Mouse (Mus musculus) heart, adult 11 months (tissue): ENCODE data around the gene Cilp2.

Experiments
- DNase-seq: peaks from one replicate; pipeline ENCODE4 v3.0.0; 2022

The Cilp2 gene

DNA sequence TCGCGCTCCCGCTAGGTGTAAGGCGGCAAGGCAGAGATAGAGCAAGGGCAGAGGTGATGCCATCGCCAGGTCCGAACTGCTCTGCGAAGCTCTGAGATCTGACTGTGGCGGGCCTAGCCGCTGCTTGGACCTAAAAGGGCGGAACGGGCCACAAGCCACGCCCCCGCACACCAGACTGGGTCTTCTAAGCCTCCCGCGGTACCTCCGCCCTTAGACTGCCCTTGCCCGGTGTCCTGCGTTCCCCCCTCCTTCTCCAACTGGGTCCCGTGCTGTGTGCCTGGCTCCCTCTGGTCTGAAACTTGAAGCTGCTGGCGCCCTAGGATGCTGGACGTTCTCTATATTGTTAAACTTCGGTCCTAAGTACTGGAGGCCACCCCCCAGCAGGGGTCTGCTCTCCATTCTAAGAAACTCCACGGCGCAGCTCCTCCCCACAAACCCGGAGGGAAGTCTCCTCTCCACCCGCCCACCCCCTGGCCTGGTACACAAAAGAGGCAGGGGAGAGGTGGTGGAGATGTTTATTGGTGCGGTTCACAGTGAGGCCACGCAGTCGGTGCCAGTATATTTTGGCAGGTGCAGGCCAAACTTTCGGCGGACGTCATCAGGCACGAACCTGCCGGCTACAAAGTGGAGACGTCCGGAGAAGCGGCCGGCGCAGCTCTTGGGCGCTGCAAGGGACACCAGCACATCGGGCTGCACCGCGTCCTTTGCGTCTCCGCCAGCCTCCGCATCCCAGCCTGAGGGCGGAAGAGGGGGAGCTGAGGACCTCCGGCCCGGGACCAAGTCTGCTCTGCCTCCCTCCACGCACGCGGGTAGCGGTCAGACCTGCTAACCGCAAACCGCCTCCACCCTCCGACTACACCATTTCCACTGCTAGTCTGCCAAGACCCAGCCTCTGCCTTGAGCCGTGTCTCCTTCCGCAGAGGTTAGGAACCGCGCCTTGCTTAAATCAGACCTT, at the start of gene Cilp2:
Gene Cilp2 (minus strand): TSS at position 399 of the 955 bp plus-strand sequence.
- DNase-seq = peak; percentile 95

GRCm38 (mm10) chr8:69936050-69936794, 48.7 kb upstream of the Cilp2 start:
- DNase-seq = peak; percentile 96

- DNase-seq = no peak
Measured at GRCm38 (mm10) chr8:69935431-69935830, 47.9 kb upstream of the Cilp2 start.

DNA sequence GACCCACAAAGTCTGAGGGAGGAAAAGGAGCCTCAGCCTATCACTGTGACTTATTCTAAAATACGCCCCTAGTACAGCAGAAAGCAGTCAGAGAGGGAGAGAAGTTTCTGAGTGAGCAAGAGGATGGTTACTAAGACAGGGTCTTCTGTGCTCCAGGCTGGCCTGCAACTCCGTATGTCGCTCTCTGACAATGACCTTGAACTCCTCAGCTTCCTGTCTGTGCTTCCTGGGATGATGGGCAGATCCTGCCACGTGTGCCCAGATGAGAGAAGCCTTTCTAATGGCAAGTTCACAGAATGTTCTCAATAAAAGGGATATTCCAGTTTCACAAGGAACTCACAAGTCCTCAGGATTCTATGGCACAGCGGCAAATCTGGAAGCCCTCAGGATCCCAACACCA, 47.1 kb upstream of the Cilp2 start:
- DNase-seq = no peak

DNA sequence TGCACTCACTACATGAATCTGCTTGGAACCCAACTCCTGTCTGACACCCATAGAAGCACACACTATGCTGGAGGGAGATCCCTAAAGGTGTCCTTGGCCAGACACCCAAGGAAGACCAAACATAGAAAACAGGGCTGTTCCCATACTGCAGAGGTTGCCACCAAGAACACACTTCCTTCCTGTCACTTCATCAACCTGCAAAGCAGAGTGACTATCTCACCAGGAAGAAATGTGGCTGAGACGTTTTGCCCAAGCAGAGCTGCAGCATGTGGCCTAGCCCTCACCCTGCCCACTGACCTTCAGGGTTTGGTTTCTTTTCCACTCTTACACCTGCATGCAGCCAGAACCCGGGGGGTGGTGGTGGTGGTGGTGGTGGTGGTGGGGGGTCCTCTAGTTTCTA, 46.3 kb upstream of the Cilp2 start:
- no peak for DNase-seq

DNA sequence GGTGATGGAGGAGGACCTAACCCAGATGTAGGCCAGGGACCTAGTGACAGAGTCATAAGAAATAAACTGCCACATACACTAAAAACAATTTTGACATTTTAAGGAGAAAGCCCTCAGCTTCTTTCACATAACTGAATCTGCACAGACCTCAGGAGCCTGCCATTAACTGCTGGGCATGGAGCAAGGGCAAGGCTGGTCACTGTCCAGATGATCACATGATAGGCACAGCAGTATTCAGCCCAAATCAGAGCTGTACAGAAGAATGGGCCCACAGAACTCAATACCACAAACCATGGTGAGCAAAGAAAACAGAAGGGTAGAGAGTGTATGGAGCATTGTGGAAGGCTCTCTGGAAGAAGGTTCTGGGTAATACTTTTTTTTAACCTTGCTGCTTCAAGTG, 39.4 kb upstream of the Cilp2 start:
- no peak for DNase-seq

DNA sequence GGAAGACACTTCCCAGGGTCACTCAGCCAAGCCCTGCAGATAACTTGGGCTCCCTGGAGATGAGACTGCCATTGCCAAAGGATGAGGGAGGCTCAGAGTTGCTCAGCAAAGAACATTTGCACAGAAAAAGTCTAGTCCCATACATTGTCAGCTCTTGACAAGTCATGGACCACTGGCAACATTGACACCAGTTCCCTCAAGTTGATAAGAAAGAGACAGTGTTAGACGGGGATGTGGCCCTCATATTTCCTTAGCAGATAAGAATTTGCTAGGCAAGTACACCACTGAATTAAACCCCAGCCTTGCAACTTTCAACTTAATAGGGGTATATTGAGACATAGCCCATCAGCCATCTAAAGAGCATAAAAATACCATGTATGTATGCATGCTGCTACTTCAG, 36.5 kb upstream of the Cilp2 start:
- no peak for DNase-seq

DNA sequence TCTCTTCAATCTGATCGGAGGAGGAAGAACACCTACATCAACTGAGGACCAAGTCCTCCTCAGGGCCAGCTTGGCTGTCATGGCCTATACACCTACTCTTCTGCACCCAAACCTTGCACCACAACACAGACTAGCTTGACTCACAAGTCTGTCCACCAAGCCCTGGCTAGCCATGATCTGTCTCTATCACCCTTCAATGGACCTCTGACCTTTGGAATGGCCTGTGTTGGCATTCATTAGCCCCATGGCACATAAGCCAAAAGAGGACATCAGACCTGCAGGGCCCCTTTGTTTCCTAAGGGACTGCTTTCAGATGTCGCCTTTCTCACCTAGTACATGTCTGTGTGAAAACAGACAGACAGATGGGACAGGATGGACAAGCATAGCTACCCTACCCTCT, 33.7 kb upstream of the Cilp2 start:
- no peak for DNase-seq

DNA sequence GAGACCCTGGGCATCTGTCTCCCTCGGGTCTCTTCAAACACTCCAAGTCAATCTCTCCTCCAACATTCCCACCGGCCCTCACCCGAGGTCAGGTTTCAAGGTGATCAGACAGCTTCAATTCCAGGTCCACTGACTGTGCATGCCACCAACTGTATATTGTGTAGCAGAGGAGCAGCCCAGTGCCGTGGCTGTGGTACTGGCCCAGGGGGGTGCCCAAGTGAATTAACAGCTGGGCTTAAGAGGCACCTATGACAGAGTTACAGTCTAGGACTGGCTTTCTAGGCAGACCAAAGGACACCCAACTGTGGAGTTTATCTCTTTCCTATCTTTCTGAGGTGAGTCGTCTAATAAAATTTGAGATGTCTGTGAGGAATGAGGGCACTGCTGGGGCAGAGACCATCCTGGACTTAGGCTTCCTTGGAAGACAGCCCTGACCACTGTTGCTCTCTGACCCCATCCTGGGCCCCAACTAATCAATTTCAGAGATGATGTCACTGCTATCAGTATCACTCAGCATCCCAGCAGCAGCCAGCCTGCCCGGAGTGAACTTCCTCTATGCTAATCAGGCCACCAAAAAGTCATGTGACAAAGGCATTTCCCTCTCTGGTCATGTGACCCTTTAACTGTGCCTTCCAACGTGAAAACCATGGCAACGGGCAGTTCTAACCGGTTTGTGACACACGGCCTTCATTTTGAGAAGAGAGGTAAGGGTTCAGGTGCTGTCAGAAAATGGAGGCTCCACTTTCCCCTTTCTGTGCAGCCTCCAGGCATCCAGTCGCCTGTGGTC, 32.6 kb upstream of the Cilp2 start:
- peak; percentile 98 for DNase-seq

- peak; percentile 96 for DNase-seq
Measured at GRCm38 (mm10) chr8:69919010-69919409, 31.5 kb upstream of the Cilp2 start.

- DNase-seq = no peak
Measured at GRCm38 (mm10) chr8:69918506-69918905, 31.0 kb upstream of the Cilp2 start.

DNA sequence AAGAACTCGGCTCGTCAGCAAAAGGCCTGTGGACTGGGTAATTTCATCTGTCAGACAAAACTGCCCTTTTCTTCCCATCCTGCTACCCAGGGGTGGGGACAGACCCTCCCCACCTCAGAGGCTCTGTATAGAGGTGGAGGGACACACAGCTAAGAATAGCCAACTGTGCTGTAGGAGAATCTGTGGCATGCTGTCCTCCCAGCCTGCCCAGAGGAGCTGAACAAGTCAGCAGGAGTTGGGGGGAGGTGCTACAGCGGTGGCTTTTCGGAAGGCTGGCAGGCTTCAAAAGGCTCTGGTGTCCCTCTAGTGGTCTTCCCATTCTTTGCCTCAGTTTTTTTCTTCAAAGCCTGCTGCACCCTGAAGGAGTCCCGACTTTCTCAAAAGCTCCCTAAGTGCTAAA, 28.3 kb upstream of the Cilp2 start:
- no peak for DNase-seq

- DNase-seq = no peak
Measured at GRCm38 (mm10) chr8:69914526-69914925, 27.0 kb upstream of the Cilp2 start.

GRCm38 (mm10) chr8:69912478-69913074, 25.1 kb upstream of the Cilp2 start:
- no peak for DNase-seq

- DNase-seq = peak; percentile 92
Measured at GRCm38 (mm10) chr8:69911917-69912316, 24.4 kb upstream of the Cilp2 start.

- DNase-seq = no peak
Measured at GRCm38 (mm10) chr8:69907106-69907505, 19.6 kb upstream of the Cilp2 start.

DNA sequence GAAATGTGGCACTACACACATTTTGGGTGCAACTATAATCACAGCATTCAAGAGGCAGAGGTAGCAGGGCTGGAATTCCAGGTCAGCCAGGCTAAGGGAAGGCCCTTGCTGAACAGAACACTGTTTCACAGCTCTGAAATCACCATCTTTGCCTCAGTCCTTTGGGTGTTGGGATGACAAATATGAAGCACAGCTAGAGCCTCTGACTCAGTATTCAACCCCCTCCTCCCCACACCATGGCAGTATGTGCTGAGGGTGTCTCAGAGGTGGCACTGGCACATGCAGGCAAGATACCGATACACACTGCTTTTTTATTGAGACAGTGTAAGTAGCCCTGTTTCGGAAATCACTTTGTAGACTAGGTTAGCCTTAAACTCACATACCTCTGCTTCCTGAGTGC, 18.8 kb upstream of the Cilp2 start:
- DNase-seq = no peak

DNA sequence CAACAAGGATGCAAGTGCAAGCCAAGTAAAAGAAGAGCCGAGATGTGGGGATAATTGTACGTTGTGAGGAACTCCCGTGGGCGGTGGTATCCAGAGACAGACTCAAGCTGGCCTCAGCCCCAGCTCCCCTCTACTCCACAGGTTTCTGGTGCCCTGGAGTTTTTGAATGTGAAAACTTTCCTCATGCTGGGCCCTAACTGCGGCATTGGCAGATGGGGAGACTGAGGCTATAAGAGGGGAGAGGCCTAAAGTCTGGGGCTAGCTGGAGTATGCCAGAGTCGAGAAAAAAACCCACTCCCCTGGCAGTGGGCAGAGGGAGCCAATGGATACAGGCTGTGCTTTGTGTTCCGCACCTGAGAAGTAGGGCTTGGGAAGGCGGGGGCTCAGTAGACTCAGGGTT, 16.6 kb upstream of the Cilp2 start:
- no peak for DNase-seq

GRCm38 (mm10) chr8:69903063-69903542, 15.6 kb upstream of the Cilp2 start:
- DNase-seq = peak; percentile 100

DNA sequence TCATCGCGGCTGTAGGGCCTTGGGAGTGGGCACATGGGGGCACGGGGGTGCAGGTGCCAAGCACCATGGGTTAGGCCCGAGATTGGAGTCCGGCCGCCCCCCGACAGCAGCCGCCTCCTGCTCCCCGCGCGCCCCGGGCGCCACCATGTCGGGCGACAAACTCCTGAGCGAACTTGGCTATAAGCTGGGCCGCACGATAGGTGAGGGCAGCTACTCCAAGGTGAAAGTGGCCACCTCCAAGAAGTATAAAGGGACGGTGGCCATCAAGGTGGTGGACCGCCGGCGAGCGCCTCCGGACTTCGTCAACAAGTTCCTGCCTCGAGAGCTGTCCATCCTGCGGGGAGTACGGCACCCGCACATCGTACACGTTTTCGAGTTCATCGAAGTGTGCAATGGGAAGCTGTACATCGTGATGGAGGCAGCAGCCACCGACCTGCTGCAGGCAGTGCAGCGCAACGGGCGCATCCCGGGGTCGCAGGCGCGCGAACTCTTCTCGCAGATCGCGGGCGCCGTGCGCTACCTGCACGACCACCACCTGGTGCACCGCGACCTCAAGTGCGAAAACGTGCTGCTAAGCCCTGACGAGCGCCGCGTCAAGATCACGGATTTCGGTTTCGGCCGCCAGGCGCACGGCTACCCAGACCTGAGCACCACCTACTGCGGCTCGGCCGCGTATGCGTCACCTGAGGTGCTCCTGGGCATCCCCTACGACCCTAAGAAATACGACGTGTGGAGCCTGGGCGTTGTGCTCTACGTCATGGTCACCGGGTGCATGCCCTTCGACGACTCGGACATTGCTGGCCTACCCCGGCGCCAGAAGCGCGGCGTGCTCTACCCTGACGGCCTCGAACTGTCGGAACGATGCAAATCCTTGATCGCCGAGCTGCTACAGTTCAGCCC, 14.9 kb upstream of the Cilp2 start, which contains the start of the genes Tssk6, Ndufa13 and Yjefn3:
Gene Tssk6 (plus strand): TSS at position 22 of the 900 bp plus-strand sequence.
Gene Ndufa13 (minus strand): TSS at position 396 of the 900 bp plus-strand sequence.
Gene Yjefn3 (minus strand): TSS at position 550 of the 900 bp plus-strand sequence.
- DNase-seq = no peak

- peak; percentile 99 for DNase-seq
Measured at GRCm38 (mm10) chr8:69901484-69902162, 14.1 kb upstream of the Cilp2 start.
